ENCODE assay signal across 11 mouse cellular contexts in the genomic region with DNA sequence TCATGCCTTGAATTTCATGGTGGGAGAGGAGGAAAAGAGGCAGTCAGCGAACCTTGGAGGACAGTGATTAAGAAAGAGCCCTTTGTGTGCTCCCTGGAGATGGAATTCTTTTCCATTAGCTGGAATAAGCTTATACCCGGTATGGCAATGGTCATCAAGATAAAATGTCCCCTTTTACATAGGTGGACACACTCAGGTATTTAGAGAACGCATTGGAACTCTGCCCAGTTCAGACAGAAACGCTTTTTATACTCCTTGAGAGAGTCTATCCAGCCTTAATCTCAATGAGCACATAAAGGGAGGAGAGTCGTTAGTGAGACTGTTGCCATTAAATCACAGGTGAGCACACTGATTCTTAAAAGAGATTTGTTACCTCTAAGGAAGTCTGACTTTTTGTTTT. TPM values are rescaled to one million over a fixed set of nuclear protein-coding genes. Genes with fewer than 3 reads are reported as not detected.
DNase-seq lines count a peak whose midpoint lies in the region; ATAC-seq lines count a peak whose summit lies in the region.
"Had no signal": no experiment of that assay in that cellular context is flagged by ENCODE, and none has a peak within 500 bp of the region (broad histone marks: within the 10 kb centered on the region; RNA-seq: fewer than 3 reads in every experiment).

No protein-coding gene starts in this region.

- 24% methylated on average over 5 of the region's 5 CpGs for WGBS in forebrain, embryonic 14.5 days
- WGBS in forebrain, embryonic 13.5 days, result 33% methylated on average over 5 of the region's 5 CpGs
- WGBS in kidney, embryonic 14.5 days, result 32% methylated on average over 5 of the region's 5 CpGs
- 47% methylated on average over 5 of the region's 5 CpGs for WGBS in limb, embryonic 13.5 days

- no peak overlapping the region for H3K4me2 ChIP-seq in forebrain, embryonic 14.5 days (ENCODE audit: low read length)
- H3K4me2 ChIP-seq in forebrain, embryonic 13.5 days, result no peak overlapping the region
- H3K4me2 ChIP-seq in kidney, embryonic 14.5 days (replicated peaks; ENCODE audit: low read depth, low read length), result peak overlapping the region; percentile 48; the same call in 1 of the 2 replicates
- peak overlapping the region; percentile 64 for H3K4me2 ChIP-seq in limb, embryonic 13.5 days (replicated peaks)

- H3K36me3 ChIP-seq in forebrain, embryonic 14.5 days (ENCODE audit: control insufficient read depth, insufficient read depth, low read length), result no peaks in the 10 kb centered on the region
- no peaks in the 10 kb centered on the region for H3K36me3 ChIP-seq in forebrain, embryonic 13.5 days (ENCODE audit: poor library complexity, severe bottlenecking)
- H3K36me3 ChIP-seq in kidney, embryonic 14.5 days (ENCODE audit: control insufficient read depth, insufficient read depth, low read length), result no peaks in the 10 kb centered on the region
- no peaks in the 10 kb centered on the region for H3K36me3 ChIP-seq in limb, embryonic 13.5 days
- H3K36me3 ChIP-seq: hindbrain, embryonic 15.5 days had no signal

- no peak overlapping the region for H3K4me3 ChIP-seq in forebrain, embryonic 14.5 days (ENCODE audit: low read depth, low read length)
- H3K4me3 ChIP-seq in forebrain, embryonic 13.5 days, result no peak overlapping the region
- no peak overlapping the region for H3K4me3 ChIP-seq in kidney, embryonic 14.5 days (ENCODE audit: low read length)
- peak overlapping the region; percentile 42 for H3K4me3 ChIP-seq in limb, embryonic 13.5 days
- H3K4me3 ChIP-seq: myocyte had no signal

- no peaks in the 10 kb centered on the region for H3K27me3 ChIP-seq in forebrain, embryonic 14.5 days (replicated peaks; ENCODE audit: control insufficient read depth, insufficient read depth, low read length)
- 0 out of 2 replicates have a peak, but pooled peaks cover 7% of the 10 kb centered on the region for H3K27me3 ChIP-seq in forebrain, embryonic 13.5 days
- H3K27me3 ChIP-seq in kidney, embryonic 14.5 days (ENCODE audit: control insufficient read depth, insufficient read depth, low read length), result no peaks in the 10 kb centered on the region; the same call in 1 of the 2 replicates
- peaks cover 10% of the 10 kb centered on the region; the same call in 1 of the 2 replicates for H3K27me3 ChIP-seq in limb, embryonic 13.5 days

- DNase-seq in forebrain, embryonic 14.5 days (ENCODE audit: low spot score), result no peak
- DNase-seq in kidney, adult 18-20 months, result no peak
- DNase-seq in Muller cell, postnatal 12 days (ENCODE audit: inconsistent ontology term), result peak; percentile 27
- no peak for DNase-seq in testis, postnatal 14 days (ENCODE audit: low spot score)
- no peak for DNase-seq in right cerebral cortex, postnatal 14 days

- no peak overlapping the region for H3K9ac ChIP-seq in forebrain, embryonic 14.5 days (ENCODE audit: low read length)
- H3K9ac ChIP-seq in forebrain, embryonic 13.5 days, result no peak overlapping the region
- no peak overlapping the region for H3K9ac ChIP-seq in kidney, embryonic 14.5 days (ENCODE audit: low read depth, low read length)
- H3K9ac ChIP-seq in limb, embryonic 13.5 days, result peak overlapping the region; percentile 67
- H3K9ac ChIP-seq: hindbrain, embryonic 15.5 days had no signal

- H3K27ac ChIP-seq in forebrain, embryonic 14.5 days (ENCODE audit: low read depth, low read length), result no peak overlapping the region
- H3K27ac ChIP-seq in forebrain, embryonic 13.5 days, result no peak overlapping the region
- no peak overlapping the region for H3K27ac ChIP-seq in kidney, embryonic 14.5 days (ENCODE audit: low read depth, low read length)
- H3K27ac ChIP-seq in limb, embryonic 13.5 days, result peak overlapping the region; percentile 69
- H3K27ac ChIP-seq: hindbrain, embryonic 15.5 days had no signal

- ATAC-seq in forebrain, embryonic 14.5 days, result 0 out of 2 replicates have a peak, but pooled peaks have one; percentile 6
- no peak for ATAC-seq in forebrain, embryonic 13.5 days
- no peak for ATAC-seq in kidney, embryonic 14.5 days (ENCODE audit: low FRiP score, low TSS enrichment)
- ATAC-seq in limb, embryonic 13.5 days (ENCODE audit: low FRiP score, low read depth), result no peak

- H3K9me3 ChIP-seq in forebrain, embryonic 14.5 days (replicated peaks; ENCODE audit: control insufficient read depth, low read length), result no peaks in the 10 kb centered on the region
- no peaks in the 10 kb centered on the region for H3K9me3 ChIP-seq in forebrain, embryonic 13.5 days (replicated peaks)
- H3K9me3 ChIP-seq in kidney, embryonic 14.5 days (ENCODE audit: control insufficient read depth, low read length), result no peaks in the 10 kb centered on the region
- no peaks in the 10 kb centered on the region for H3K9me3 ChIP-seq in limb, embryonic 13.5 days
- H3K9me3 ChIP-seq: hindbrain, embryonic 15.5 days; megakaryocyte, embryonic 14.5 days had no signal

- H3K4me1 ChIP-seq in forebrain, embryonic 14.5 days (ENCODE audit: control insufficient read depth, insufficient read depth, low read length), result peaks cover 3% of the 10 kb centered on the region; the same call in 1 of the 2 replicates
- peaks cover 23% of the 10 kb centered on the region for H3K4me1 ChIP-seq in forebrain, embryonic 13.5 days
- H3K4me1 ChIP-seq in kidney, embryonic 14.5 days (ENCODE audit: control insufficient read depth, insufficient read depth, low read length), result peaks cover 8% of the 10 kb centered on the region; the same call in 1 of the 2 replicates
- peaks cover 22% of the 10 kb centered on the region for H3K4me1 ChIP-seq in limb, embryonic 13.5 days

RNA-seq across cellular contexts. Expression of gene Cnmd, which starts 1.5 kb away (rescaled TPM):
- polyA plus RNA-seq in forebrain, embryonic 14.5 days (2014; fragmentation: Nextera tagmentation; extraction: Ambion mirVana), result 1.5 and 2.2 TPM in 2 replicates
- polyA plus RNA-seq in forebrain, embryonic 13.5 days (2015; fragmentation: Nextera tagmentation; extraction: Ambion mirVana), result 0.66 and 2.0 TPM in 2 replicates
- 1.8 and 2.4 TPM in 2 replicates for polyA plus RNA-seq in kidney, embryonic 14.5 days (2014; fragmentation: Nextera tagmentation; extraction: Ambion mirVana)
- 189 and 200 TPM in 2 replicates for polyA plus RNA-seq in limb, embryonic 13.5 days (2015; fragmentation: Nextera tagmentation; extraction: Ambion mirVana)
- polyA plus RNA-seq: myocyte had no signal

Comparison
In these comparisons a context has a peak if more than half of its experiments do, and no peak if none do; other contexts are left out.
1. H3K4me2 ChIP-seq: peak in kidney, embryonic 14.5 days (single experiment) and limb, embryonic 13.5 days (single experiment); none in forebrain, embryonic 14.5 days (single experiment) and forebrain, embryonic 13.5 days (single experiment).
2. RNA of gene Cnmd, which starts 1.5 kb away (polyA plus RNA-seq): 189 to 200 TPM in limb, embryonic 13.5 days; 1.5 to 2.2 TPM in forebrain, embryonic 14.5 days, 1.8 to 2.4 TPM in kidney, embryonic 14.5 days and 0.66 to 2.0 TPM in forebrain, embryonic 13.5 days; every median in the first group is over 10 times any median in the second.